Mouse (Mus musculus) urinary bladder, postnatal 0 days (tissue): Measurements from ENCODE around the gene Tfap2d. TPM values are rescaled to one million over a fixed set of nuclear protein-coding genes. Genes with fewer than 3 reads are reported as not detected.

ENCODE experiments used
- polyA plus RNA-seq: library from polyadenylated mRNA; unstranded; fragments of >200 nt; fragmentation: Nextera tagmentation; extraction: Ambion mirVana; gene quantifications from 2 replicates; pipeline ENCODE4 v1.2.1, GENCODE M21; 2015

The Tfap2d gene
- polyA plus RNA-seq, result not detected in 2 replicates

DNA sequence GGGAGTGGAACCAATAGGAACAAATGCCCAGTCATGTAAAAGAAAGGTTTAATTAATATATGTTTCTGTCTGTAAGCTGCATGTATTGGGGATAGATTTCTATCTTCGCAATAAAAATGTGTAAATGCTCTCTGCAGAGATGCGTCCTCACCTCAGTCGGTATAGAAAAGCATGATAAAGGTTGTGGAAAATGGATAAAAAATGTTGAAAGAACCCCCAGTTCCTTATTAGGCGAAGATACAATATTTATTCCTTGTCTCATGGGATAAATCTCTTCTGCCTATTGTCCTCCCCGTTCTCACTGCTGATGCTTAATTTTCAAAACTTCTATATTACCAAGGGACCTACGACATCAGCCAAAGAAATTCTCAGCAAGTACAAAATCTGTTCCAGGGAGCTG, at the start of gene Tfap2d:
Gene Tfap2d, plus strand, starts transcription at position 392 of the 400 bp plus-strand sequence.

DNA sequence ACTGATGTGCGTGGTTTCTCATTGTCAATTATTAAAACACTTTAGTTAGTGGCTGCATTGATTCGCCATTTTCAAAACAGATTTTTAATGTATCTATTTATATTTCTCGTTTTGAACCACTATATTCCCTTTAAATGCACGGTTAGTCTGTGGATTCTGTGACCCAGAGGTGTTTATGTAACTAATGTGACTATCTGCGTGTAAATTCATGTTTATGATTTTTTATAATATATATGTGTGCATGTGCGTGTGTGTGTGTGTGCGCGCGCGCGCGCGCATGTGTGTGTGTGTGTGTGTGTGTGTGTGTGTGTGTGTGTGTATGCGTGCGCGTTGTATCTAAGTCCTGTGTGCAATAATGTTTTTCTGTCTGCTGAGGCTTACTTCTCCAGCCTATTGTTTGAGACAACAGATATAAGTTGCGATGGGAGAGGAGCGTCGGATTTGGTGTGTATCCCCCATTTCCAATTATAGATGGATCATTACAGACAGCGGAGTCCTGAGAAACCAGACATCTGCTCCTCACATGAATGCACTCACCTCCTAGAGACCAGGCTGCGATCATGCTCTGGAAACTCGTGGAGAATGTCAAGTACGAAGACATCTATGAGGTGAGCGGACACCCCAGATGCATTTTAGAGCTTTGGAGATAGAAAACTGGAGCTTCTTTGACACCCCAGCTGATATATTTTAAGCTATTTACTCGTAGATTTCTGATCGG, 106.0 kb downstream of the Tfap2d start, which contains the start of gene Tfap2b:
Gene Tfap2b, plus strand, starts transcription at position 274 of the 718 bp plus-strand sequence.

Other genes with a start within 250 kb of the Tfap2d start
- gene Tfap2b, start 105.9 kb downstream of the Tfap2d start, polyA plus RNA-seq, result 0.46 and 0.59 TPM in 2 replicates